ENCODE assay signal across 23 mouse cellular contexts in the genomic region with DNA sequence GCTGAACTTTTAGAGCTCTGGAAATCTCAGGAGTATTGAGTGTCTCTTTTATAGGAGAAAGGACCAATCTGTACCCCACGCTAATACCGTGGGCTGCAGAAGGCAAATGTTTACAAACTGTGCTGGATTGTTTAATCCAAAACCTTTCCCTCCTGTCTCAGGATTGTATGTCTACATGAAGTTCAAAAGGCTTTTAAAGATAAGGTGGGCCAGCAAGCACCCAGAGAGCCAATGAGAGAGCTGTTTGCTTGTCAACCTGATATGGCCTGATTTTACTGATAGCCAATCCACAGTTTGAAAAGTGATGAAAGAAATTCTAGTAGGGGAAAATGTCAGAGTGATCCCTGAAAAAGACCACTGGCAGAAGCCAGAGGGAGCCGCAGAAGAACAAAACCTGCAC.
A peak's percentile ranks its signal among the peaks of the same experiment; 100 is the strongest.
DNase-seq lines count a peak whose midpoint lies in the region; ATAC-seq and TF ChIP-seq lines count a peak whose summit lies in the region.
"Had no signal": no experiment of that assay in that cellular context is flagged by ENCODE, and none has a peak within 500 bp of the region (broad histone marks: within the 10 kb centered on the region; RNA-seq: fewer than 3 reads in every experiment).

No protein-coding gene starts in this region.

- H3K9me3 ChIP-seq in embryonic facial prominence, embryonic 11.5 days (replicated peaks; ENCODE audit: control insufficient read depth, low read length), result no peaks in the 10 kb centered on the region
- H3K9me3 ChIP-seq in embryonic facial prominence, embryonic 10.5 days, result no peaks in the 10 kb centered on the region
- H3K9me3 ChIP-seq in liver, embryonic 16.5 days (replicated peaks; ENCODE audit: control insufficient read depth, low read length), result no peaks in the 10 kb centered on the region
- no peaks in the 10 kb centered on the region for H3K9me3 ChIP-seq in liver, embryonic 12.5 days (replicated peaks)
- H3K9me3 ChIP-seq in stomach, embryonic 14.5 days (ENCODE audit: control insufficient read depth, low read depth, low read length), result no peaks in the 10 kb centered on the region
- no peaks in the 10 kb centered on the region for H3K9me3 ChIP-seq in stomach, postnatal 0 days (ENCODE audit: control insufficient read depth, low read length)
- no peaks in the 10 kb centered on the region for H3K9me3 ChIP-seq in hindbrain, embryonic 13.5 days
- H3K9me3 ChIP-seq: embryonic facial prominence, embryonic 15.5 days; forebrain, embryonic 10.5 days; forebrain, embryonic 15.5 days; heart, embryonic 13.5 days had no signal

- TF ChIP-seq CTCF in stomach, postnatal 0 days (IDR thresholded peaks at IDR 0.05; ENCODE audit: low read depth), result no peak

- 0 out of 2 replicates have a peak, but pooled peaks have one; percentile 29 for ATAC-seq in embryonic facial prominence, embryonic 11.5 days (replicated peaks; ENCODE audit: insufficient number of reproducible peaks, low FRiP score, low TSS enrichment, low read depth)
- ATAC-seq in liver, embryonic 16.5 days (ENCODE audit: low read depth), result peak; percentile 51; the same call in 1 of the 2 replicates
- ATAC-seq in liver, embryonic 12.5 days, result no peak
- peak; percentile 88 for ATAC-seq in stomach, embryonic 14.5 days (ENCODE audit: insufficient number of reproducible peaks, insufficient read depth, low FRiP score, low read depth)
- ATAC-seq in stomach, postnatal 0 days (ENCODE audit: low FRiP score, low TSS enrichment), result no peak
- no peak for ATAC-seq in hindbrain, embryonic 13.5 days (ENCODE audit: low FRiP score)
- ATAC-seq: activated CD4-positive, CD25-positive, alpha-beta regulatory T cell, adult 4 months; forebrain, embryonic 15.5 days; hindbrain, embryonic 16.5 days; Patski had no signal

- 45% methylated on average over 3 of the region's 3 CpGs for WGBS in embryonic facial prominence, embryonic 11.5 days
- 57% methylated on average over 3 of the region's 3 CpGs for WGBS in embryonic facial prominence, embryonic 10.5 days
- 44% methylated on average over 3 of the region's 3 CpGs for WGBS in liver, embryonic 16.5 days (ENCODE audit: insufficient replicate concordance)
- 49% methylated on average over 3 of the region's 3 CpGs for WGBS in liver, embryonic 12.5 days (ENCODE audit: insufficient replicate concordance)
- 15% methylated on average over 3 of the region's 3 CpGs for WGBS in stomach, embryonic 14.5 days
- WGBS in stomach, postnatal 0 days, result 34% methylated on average over 3 of the region's 3 CpGs
- 82% methylated on average over 3 of the region's 3 CpGs for WGBS in hindbrain, embryonic 13.5 days

- no peak overlapping the region for H3K27ac ChIP-seq in embryonic facial prominence, embryonic 11.5 days (replicated peaks; ENCODE audit: low read depth, low read length)
- no peak overlapping the region for H3K27ac ChIP-seq in embryonic facial prominence, embryonic 10.5 days (replicated peaks)
- H3K27ac ChIP-seq in liver, embryonic 16.5 days (ENCODE audit: low read length), result no peak overlapping the region
- no peak overlapping the region for H3K27ac ChIP-seq in liver, embryonic 12.5 days
- H3K27ac ChIP-seq in stomach, embryonic 14.5 days (ENCODE audit: low read length), result no peak overlapping the region
- H3K27ac ChIP-seq in stomach, postnatal 0 days (replicated peaks), result no peak overlapping the region
- no peak overlapping the region for H3K27ac ChIP-seq in hindbrain, embryonic 13.5 days
- H3K27ac ChIP-seq: embryonic facial prominence, embryonic 15.5 days; forebrain, embryonic 10.5 days; forebrain, embryonic 15.5 days; heart, embryonic 13.5 days had no signal

- H3K36me3 ChIP-seq in embryonic facial prominence, embryonic 11.5 days (replicated peaks; ENCODE audit: control insufficient read depth, insufficient read depth, low read depth, low read length), result no peaks in the 10 kb centered on the region
- no peaks in the 10 kb centered on the region for H3K36me3 ChIP-seq in embryonic facial prominence, embryonic 10.5 days (replicated peaks)
- H3K36me3 ChIP-seq in liver, embryonic 16.5 days (ENCODE audit: control insufficient read depth, insufficient read depth), result no peaks in the 10 kb centered on the region
- H3K36me3 ChIP-seq in liver, embryonic 12.5 days, result no peaks in the 10 kb centered on the region
- no peaks in the 10 kb centered on the region for H3K36me3 ChIP-seq in stomach, embryonic 14.5 days (ENCODE audit: control insufficient read depth, insufficient read depth, low read length)
- no peaks in the 10 kb centered on the region for H3K36me3 ChIP-seq in stomach, postnatal 0 days (ENCODE audit: control insufficient read depth, insufficient read depth, low read length)
- no peaks in the 10 kb centered on the region for H3K36me3 ChIP-seq in hindbrain, embryonic 13.5 days
- H3K36me3 ChIP-seq: embryonic facial prominence, embryonic 15.5 days; forebrain, embryonic 10.5 days; forebrain, embryonic 15.5 days; heart, embryonic 13.5 days had no signal

- H3K4me1 ChIP-seq in embryonic facial prominence, embryonic 11.5 days (ENCODE audit: control insufficient read depth, insufficient read depth, low read length), result no peaks in the 10 kb centered on the region
- H3K4me1 ChIP-seq in embryonic facial prominence, embryonic 10.5 days, result no peaks in the 10 kb centered on the region
- H3K4me1 ChIP-seq in liver, embryonic 16.5 days (ENCODE audit: control insufficient read depth, low read depth, low read length), result no peaks in the 10 kb centered on the region
- no peaks in the 10 kb centered on the region for H3K4me1 ChIP-seq in liver, embryonic 12.5 days
- no peaks in the 10 kb centered on the region for H3K4me1 ChIP-seq in stomach, embryonic 14.5 days (ENCODE audit: control insufficient read depth, insufficient read depth, low read length)
- no peaks in the 10 kb centered on the region for H3K4me1 ChIP-seq in stomach, postnatal 0 days (replicated peaks; ENCODE audit: control insufficient read depth, insufficient read depth)
- H3K4me1 ChIP-seq in hindbrain, embryonic 13.5 days (replicated peaks), result no peaks in the 10 kb centered on the region
- H3K4me1 ChIP-seq: embryonic facial prominence, embryonic 15.5 days; forebrain, embryonic 10.5 days; forebrain, embryonic 15.5 days had no signal

- DNase-seq in embryonic facial prominence, embryonic 11.5 days (ENCODE audit: low spot score), result peak; percentile 20
- DNase-seq in embryonic facial prominence, embryonic 10.5 days (ENCODE audit: low spot score), result no peak
- DNase-seq in stomach, postnatal 0 days (ENCODE audit: low spot score), result no peak
- DNase-seq: adrenal gland, postnatal 14 days; cerebellum, adult 11-12 months; cerebellum, adult 9-10 months; cerebellum, postnatal 25 days; gastrocnemius, postnatal 36 days; heart, adult 11 months; heart, postnatal 36 days had no signal

- no peak overlapping the region for H3K9ac ChIP-seq in embryonic facial prominence, embryonic 11.5 days (replicated peaks; ENCODE audit: low read length)
- no peak overlapping the region for H3K9ac ChIP-seq in liver, embryonic 16.5 days (ENCODE audit: low read depth, low read length)
- H3K9ac ChIP-seq in liver, embryonic 12.5 days, result no peak overlapping the region
- H3K9ac ChIP-seq in stomach, embryonic 14.5 days (replicated peaks; ENCODE audit: low read depth, low read length), result no peak overlapping the region
- no peak overlapping the region for H3K9ac ChIP-seq in stomach, postnatal 0 days (ENCODE audit: low read length)
- H3K9ac ChIP-seq in hindbrain, embryonic 13.5 days, result no peak overlapping the region
- H3K9ac ChIP-seq: embryonic facial prominence, embryonic 15.5 days; forebrain, embryonic 15.5 days; heart, embryonic 13.5 days had no signal

- H3K27me3 ChIP-seq in embryonic facial prominence, embryonic 11.5 days (ENCODE audit: control insufficient read depth, insufficient read depth, low read length), result no peaks in the 10 kb centered on the region
- no peaks in the 10 kb centered on the region for H3K27me3 ChIP-seq in embryonic facial prominence, embryonic 10.5 days (replicated peaks; ENCODE audit: low read depth, poor library complexity, severe bottlenecking)
- no peaks in the 10 kb centered on the region for H3K27me3 ChIP-seq in liver, embryonic 16.5 days (ENCODE audit: control insufficient read depth, insufficient read depth, low read depth, low read length)
- no peaks in the 10 kb centered on the region for H3K27me3 ChIP-seq in liver, embryonic 12.5 days (replicated peaks)
- no peaks in the 10 kb centered on the region for H3K27me3 ChIP-seq in stomach, embryonic 14.5 days (ENCODE audit: control insufficient read depth, insufficient read depth, low read length)
- no peaks in the 10 kb centered on the region for H3K27me3 ChIP-seq in stomach, postnatal 0 days (ENCODE audit: control insufficient read depth, insufficient read depth, low read length)
- no peaks in the 10 kb centered on the region for H3K27me3 ChIP-seq in hindbrain, embryonic 13.5 days
- H3K27me3 ChIP-seq: CH12.LX; embryonic facial prominence, embryonic 15.5 days; forebrain, embryonic 15.5 days; heart, embryonic 13.5 days; Patski had no signal

- no peak overlapping the region for H3K4me3 ChIP-seq in embryonic facial prominence, embryonic 11.5 days (ENCODE audit: low read depth, low read length)
- H3K4me3 ChIP-seq in embryonic facial prominence, embryonic 10.5 days, result no peak overlapping the region
- no peak overlapping the region for H3K4me3 ChIP-seq in liver, embryonic 16.5 days (ENCODE audit: low read depth, low read length)
- no peak overlapping the region for H3K4me3 ChIP-seq in liver, embryonic 12.5 days
- no peak overlapping the region for H3K4me3 ChIP-seq in stomach, embryonic 14.5 days (ENCODE audit: low read depth, low read length)
- H3K4me3 ChIP-seq in stomach, postnatal 0 days (ENCODE audit: low read depth, low read length), result no peak overlapping the region
- no peak overlapping the region for H3K4me3 ChIP-seq in hindbrain, embryonic 13.5 days
- H3K4me3 ChIP-seq: embryonic facial prominence, embryonic 15.5 days; erythroblast, embryonic 14.5 days; forebrain, embryonic 10.5 days; forebrain, embryonic 15.5 days; heart, embryonic 13.5 days had no signal

- no peak for TF ChIP-seq EP300 in stomach, postnatal 0 days (optimal IDR thresholded peaks at IDR 0.05)

- no peak overlapping the region for H3K4me2 ChIP-seq in embryonic facial prominence, embryonic 11.5 days (ENCODE audit: low read depth, low read length)
- H3K4me2 ChIP-seq in liver, embryonic 16.5 days (ENCODE audit: low read depth, low read length), result no peak overlapping the region
- H3K4me2 ChIP-seq in liver, embryonic 12.5 days, result no peak overlapping the region
- no peak overlapping the region for H3K4me2 ChIP-seq in stomach, embryonic 14.5 days (replicated peaks; ENCODE audit: low read depth, low read length)
- H3K4me2 ChIP-seq in stomach, postnatal 0 days (replicated peaks; ENCODE audit: low read depth), result no peak overlapping the region
- H3K4me2 ChIP-seq in hindbrain, embryonic 13.5 days, result no peak overlapping the region
- H3K4me2 ChIP-seq: embryonic facial prominence, embryonic 15.5 days; forebrain, embryonic 15.5 days; heart, embryonic 13.5 days had no signal

Comparison
In these comparisons a context has a peak if more than half of its experiments do, and no peak if none do; other contexts are left out.
1. ATAC-seq: peak in embryonic facial prominence, embryonic 11.5 days (single experiment), liver, embryonic 16.5 days (single experiment) and stomach, embryonic 14.5 days (single experiment); none in liver, embryonic 12.5 days (single experiment), stomach, postnatal 0 days (single experiment) and hindbrain, embryonic 13.5 days (single experiment).